Mouse (Mus musculus) hindbrain, postnatal 0 days (tissue): ENCODE measurements at regions not wholly inside any gene's neighbourhood (a gene's known extent, or its start where the extent isn't known, plus 50 kb on each side); places are given as distances from the start of the nearest gene placed in this dataset.

Experiments
- ATAC-seq: fragments of 200-750 bp; cut with Nextera tagmentation; 2 replicates; pipeline ENCODE4 v1.8.0; 2017; ENCODE audit warnings: mild to moderate bottlenecking, moderate TSS enrichment, moderate library complexity
- DNase-seq: peaks from one replicate; pipeline ENCODE4 v3.0.0-alpha.2; 2015; ENCODE audit warnings: low spot score
- H3K27ac ChIP-seq: fragments of 300-500 bp; sonication (generic); 2 replicates; pipeline ENCODE4 v1.5.1; 2014; ENCODE audit warnings: mild to moderate bottlenecking
- H3K27me3 ChIP-seq: fragments of 300-500 bp; sonication (generic); 2 replicates; pipeline ENCODE4 v1.6.1; 2014; ENCODE audit warnings: low read length, mixed read lengths; ENCODE audit not compliant: insufficient read depth
- H3K36me3 ChIP-seq: fragments of 300-500 bp; sonication (generic); 2 replicates; pipeline ENCODE4 v1.6.1; 2014; ENCODE audit warnings: low read length, mixed read lengths; ENCODE audit not compliant: insufficient read depth
- H3K4me1 ChIP-seq: fragments of 300-500 bp; sonication (generic); 2 replicates; pipeline ENCODE4 v1.6.1; 2014; ENCODE audit warnings: antibody characterized with exemption, low read length, mixed read lengths; ENCODE audit not compliant: insufficient read depth
- H3K4me2 ChIP-seq: fragments of 300-500 bp; sonication (generic); 2 replicates; pipeline ENCODE4 v1.6.1; 2014; ENCODE audit warnings: low read depth, mild to moderate bottlenecking, low read length, moderate library complexity, mixed read lengths
- H3K4me3 ChIP-seq: fragments of 300-500 bp; sonication (generic); 2 replicates; pipeline ENCODE4 v1.5.1; 2014; ENCODE audit warnings: low read length
- H3K9ac ChIP-seq: fragments of 300-500 bp; sonication (generic); replicated peaks from 2 replicates; pipeline ENCODE4 v1.6.1; 2014; ENCODE audit warnings: mild to moderate bottlenecking, low read length, moderate library complexity, mixed read lengths
- H3K9me3 ChIP-seq: fragments of 300-500 bp; sonication (generic); 2 replicates; pipeline ENCODE4 v1.6.1; 2016; ENCODE audit warnings: low read length, mixed read lengths
- CTCF ChIP-seq: IDR thresholded peaks from 2 replicates; pipeline ENCODE4 v1.5.1; 2016; ENCODE audit warnings: antibody characterized with exemption, control low read depth, low read depth
- WGBS: fragments of 180-500 bp; shearing (Covaris S2); extraction: QIAGEN DNeasy Blood & Tissue Kit; methylation state at CpG from one replicate; pipeline ENCODE4 v1.1.7; 2014; 5-methylcytosine and 5-hydroxymethylcytosine counted together

DNA sequence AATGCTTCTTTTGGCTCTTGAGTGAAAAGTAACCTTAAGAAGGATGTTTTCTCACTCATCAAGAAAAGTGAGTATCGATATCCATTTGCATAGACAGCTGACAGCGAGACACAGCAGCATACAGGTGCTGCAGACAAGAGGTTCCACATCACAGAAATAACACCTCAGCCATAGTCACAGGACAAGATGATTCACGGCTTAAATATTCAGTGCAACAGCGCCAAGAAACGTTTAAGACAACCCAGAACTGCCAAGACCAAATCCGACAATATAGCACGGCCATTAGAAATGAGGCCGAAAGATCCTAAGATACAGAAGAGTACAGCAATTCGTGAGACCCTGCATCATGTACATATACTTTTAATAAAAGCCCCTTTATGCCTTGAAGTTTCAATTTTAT lies 375.9 kb downstream of the Psat1 start:
- Histone ChIP-seq H3K27ac (no peak overlapping the region), H3K4me1 (no peaks in the 10 kb centered on the region), H3K9ac (no peak overlapping the region), H3K27me3 (no peaks in the 10 kb centered on the region), H3K36me3 (no peaks in the 10 kb centered on the region), H3K9me3 (no peaks in the 10 kb centered on the region), H3K4me3 (no peak overlapping the region), H3K4me2 (no peak overlapping the region)
- no peak for ATAC-seq
- no peak for TF ChIP-seq CTCF
- DNase-seq: no peak
- WGBS: 87% methylated on average over 9 of the region's 9 CpGs

DNA sequence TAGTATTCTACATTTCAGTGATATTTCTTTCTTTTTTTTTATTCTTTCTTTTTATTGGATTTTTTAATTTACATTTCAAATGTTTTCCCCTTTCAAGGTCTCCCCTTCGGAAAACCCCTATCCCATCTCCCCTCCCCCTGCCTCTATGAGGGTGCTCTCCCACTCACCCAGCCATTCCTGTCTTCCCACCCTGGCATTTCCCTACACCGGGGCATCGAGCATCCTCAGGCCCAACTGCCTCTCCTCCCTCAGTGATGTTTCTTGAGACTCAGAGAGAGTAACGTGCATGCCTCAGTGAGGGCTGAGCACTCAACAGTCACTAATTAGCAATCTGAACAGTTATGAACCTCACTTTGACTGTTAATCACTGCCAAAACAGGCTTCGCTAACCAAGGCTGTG lies 385.6 kb downstream of the Psat1 start:
- 82% methylated on average over 5 of the region's 5 CpGs for WGBS
- ATAC-seq: no peak
- DNase-seq: no peak
- H3K4me1 ChIP-seq: no peaks in the 10 kb centered on the region
- H3K9me3 ChIP-seq: no peaks in the 10 kb centered on the region
- no peaks in the 10 kb centered on the region for H3K27me3 ChIP-seq
- H3K9ac ChIP-seq: no peak overlapping the region
- no peak overlapping the region for H3K4me3 ChIP-seq
- no peaks in the 10 kb centered on the region for H3K36me3 ChIP-seq
- H3K4me2 ChIP-seq: no peak overlapping the region
- no peak for TF ChIP-seq CTCF
- H3K27ac ChIP-seq: no peak overlapping the region

GRCm38 (mm10) chr19:15553953-15554352 lies 393.2 kb downstream of the Psat1 start:
- ATAC-seq (no peak), DNase-seq (no peak)

GRCm38 (mm10) chr19:15517853-15518252 lies 429.3 kb downstream of the Psat1 start:
- TF ChIP-seq CTCF: no peak
- ATAC-seq: no peak

More at GRCm38 (mm10) chr19:15553953-15554352, 393.2 kb downstream of the Psat1 start:
- 81% methylated on average over 8 of the region's 8 CpGs for WGBS
- TF ChIP-seq CTCF: no peak
- Histone ChIP-seq H3K4me2 (no peak overlapping the region), H3K27me3 (no peaks in the 10 kb centered on the region), H3K27ac (no peak overlapping the region), H3K9ac (no peak overlapping the region), H3K36me3 (no peaks in the 10 kb centered on the region), H3K9me3 (no peaks in the 10 kb centered on the region), H3K4me3 (no peak overlapping the region), H3K4me1 (no peaks in the 10 kb centered on the region)

GRCm38 (mm10) chr19:15516566-15517305 lies 430.4 kb downstream of the Psat1 start:
- no peak for TF ChIP-seq CTCF
- H3K4me1 ChIP-seq: peaks cover 5% of the 10 kb centered on the region; the same call in 1 of the 2 replicates
- H3K9ac ChIP-seq: no peak overlapping the region
- peak overlapping the region; percentile 49 for H3K4me2 ChIP-seq
- no peak overlapping the region for H3K27ac ChIP-seq
- H3K27me3 ChIP-seq: no peaks in the 10 kb centered on the region
- H3K4me3 ChIP-seq: peak overlapping the region; percentile 24
- ATAC-seq: peak; percentile 61; the same call in 1 of the 2 replicates
- no peaks in the 10 kb centered on the region for H3K9me3 ChIP-seq
- no peaks in the 10 kb centered on the region for H3K36me3 ChIP-seq
- 31% methylated on average over 17 of the region's 17 CpGs for WGBS
- peak; percentile 30 for DNase-seq

More at GRCm38 (mm10) chr19:15517853-15518252, 429.3 kb downstream of the Psat1 start:
- no peaks in the 10 kb centered on the region for H3K36me3 ChIP-seq
- H3K9ac ChIP-seq: no peak overlapping the region
- H3K4me3 ChIP-seq: no peak overlapping the region
- DNase-seq: no peak
- H3K4me2 ChIP-seq: no peak overlapping the region
- H3K27me3 ChIP-seq: no peaks in the 10 kb centered on the region
- H3K9me3 ChIP-seq: no peaks in the 10 kb centered on the region
- peaks cover 5% of the 10 kb centered on the region; the same call in 1 of the 2 replicates for H3K4me1 ChIP-seq
- no peak overlapping the region for H3K27ac ChIP-seq
- 76% methylated on average over 3 of the region's 3 CpGs for WGBS

DNA sequence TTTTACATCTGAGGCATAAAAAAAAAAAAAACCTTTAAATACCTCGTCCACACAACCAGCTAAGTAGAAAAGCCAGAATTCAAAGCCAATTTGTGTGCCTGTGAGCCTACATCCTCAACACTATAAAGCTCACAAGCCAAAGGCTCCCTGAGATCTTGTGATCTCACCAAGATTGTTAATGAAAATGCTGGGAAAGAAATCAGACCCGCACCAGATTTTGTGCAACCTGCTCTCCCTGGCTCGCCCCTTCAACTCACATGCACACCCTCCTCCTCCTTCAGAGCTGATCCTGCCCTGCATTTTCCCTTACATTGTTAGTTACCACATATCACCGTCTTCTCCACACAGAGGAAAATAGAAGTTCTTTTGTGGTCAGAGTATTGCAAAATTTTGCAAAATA lies 433.9 kb downstream of the Psat1 start:
- TF ChIP-seq CTCF: no peak
- Histone ChIP-seq H3K27me3 (no peaks in the 10 kb centered on the region), H3K9ac (no peak overlapping the region), H3K4me3 (no peak overlapping the region), H3K9me3 (no peaks in the 10 kb centered on the region), H3K36me3 (no peaks in the 10 kb centered on the region), H3K4me1 (peaks cover 5% of the 10 kb centered on the region; the same call in 1 of the 2 replicates), H3K27ac (no peak overlapping the region), H3K4me2 (no peak overlapping the region)
- DNase-seq (no peak), ATAC-seq (no peak)
- 83% methylated on average over 4 of the region's 4 CpGs for WGBS

DNA sequence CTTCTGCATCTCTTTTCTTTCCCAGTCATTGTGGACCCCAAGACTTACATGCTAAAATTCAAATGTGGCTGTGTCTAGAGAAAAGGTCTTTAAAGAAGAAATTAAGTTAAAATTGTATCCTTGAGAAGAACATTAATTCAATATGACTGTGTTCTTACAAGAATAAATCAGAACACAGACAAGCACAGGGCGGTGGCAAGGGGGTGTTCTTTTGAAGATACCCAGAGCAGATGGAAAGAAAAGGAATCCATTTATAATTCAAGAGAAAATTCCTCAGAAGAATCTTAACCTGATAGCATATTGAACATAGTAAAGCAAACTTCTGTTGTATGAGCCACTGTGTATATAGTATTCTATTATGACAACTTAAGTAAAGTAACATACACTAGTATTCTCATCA lies 436.7 kb downstream of the Psat1 start:
- no peaks in the 10 kb centered on the region for H3K4me1 ChIP-seq
- no peak overlapping the region for H3K4me2 ChIP-seq
- TF ChIP-seq CTCF: no peak
- WGBS: 87% methylated on average over 1 of the region's 1 CpGs
- DNase-seq: no peak
- H3K36me3 ChIP-seq: no peaks in the 10 kb centered on the region
- no peaks in the 10 kb centered on the region for H3K27me3 ChIP-seq
- no peak for ATAC-seq
- no peak overlapping the region for H3K9ac ChIP-seq
- H3K9me3 ChIP-seq: no peaks in the 10 kb centered on the region
- H3K27ac ChIP-seq: no peak overlapping the region
- no peak overlapping the region for H3K4me3 ChIP-seq
